ENCODE assay signal across 31 mouse cellular contexts in genomic region chr8:93235681-93236080, GRCm38 (mm10). TPM values are rescaled to one million over a fixed set of nuclear protein-coding genes. Genes with fewer than 3 reads are reported as not detected.
"Had no signal": no experiment of that assay in that cellular context is flagged by ENCODE, and none has a peak within 500 bp of the region (broad histone marks: within the 10 kb centered on the region; RNA-seq: fewer than 3 reads in every experiment).

No protein-coding gene starts in this region.

- DNase-seq: forebrain, postnatal 0 days; gastrocnemius, postnatal 14 days; gastrocnemius, postnatal 36 days; heart, adult 18-20 months; heart, postnatal 10 days; heart, postnatal 36 days; kidney, adult 18-20 months; kidney, postnatal 10 days; kidney, postnatal 25 days; liver had no signal

- H3K36me3 ChIP-seq: heart, embryonic 10.5 days; heart, embryonic 12.5 days; hindbrain, embryonic 13.5 days; hindbrain, embryonic 15.5 days; limb, embryonic 12.5 days; liver, embryonic 12.5 days had no signal

- H3K4me3 ChIP-seq: heart, embryonic 10.5 days; heart, embryonic 12.5 days; hindbrain, embryonic 13.5 days; hindbrain, embryonic 15.5 days; left cerebral cortex, adult 2 months; limb, embryonic 12.5 days; liver, embryonic 12.5 days had no signal

- H3K27ac ChIP-seq: heart, embryonic 10.5 days; hindbrain, embryonic 13.5 days; hindbrain, embryonic 15.5 days; hindbrain, postnatal 0 days; left cerebral cortex, adult 2 months; limb, embryonic 12.5 days; liver, embryonic 12.5 days; liver, embryonic 14.5 days had no signal

- H3K9me3 ChIP-seq: heart, embryonic 10.5 days; heart, embryonic 12.5 days; hindbrain, embryonic 13.5 days; hindbrain, embryonic 15.5 days; limb, embryonic 12.5 days; liver, embryonic 12.5 days had no signal

- ATAC-seq: forebrain, postnatal 0 days; hindbrain, postnatal 0 days; intestine, embryonic 16.5 days; liver, embryonic 12.5 days had no signal

- H3K4me2 ChIP-seq: heart, embryonic 12.5 days; hindbrain, embryonic 13.5 days; hindbrain, embryonic 15.5 days; limb, embryonic 12.5 days; liver, embryonic 12.5 days had no signal

- H3K9ac ChIP-seq: forebrain, postnatal 0 days; heart, embryonic 12.5 days; hindbrain, embryonic 13.5 days; hindbrain, embryonic 15.5 days; limb, embryonic 12.5 days; liver, embryonic 12.5 days; liver, embryonic 14.5 days had no signal

- H3K27me3 ChIP-seq: heart, embryonic 12.5 days; hindbrain, embryonic 13.5 days; hindbrain, embryonic 15.5 days; limb, embryonic 12.5 days; liver, embryonic 12.5 days had no signal

- H3K4me1 ChIP-seq: heart, embryonic 10.5 days; heart, embryonic 12.5 days; hindbrain, embryonic 13.5 days; hindbrain, embryonic 15.5 days; limb, embryonic 12.5 days; liver, embryonic 12.5 days had no signal

RNA-seq across cellular contexts. Expression of gene Ces1e, which starts 6.3 kb away (rescaled TPM):
- total RNA-seq: forebrain, postnatal 0 days; hematopoietic stem cell, adult 5-6 weeks; hindbrain, postnatal 0 days; layer of hippocampus, adult 18-20 months; layer of hippocampus, postnatal 10 days; layer of hippocampus, postnatal 25 days; left cerebral cortex, adult 2 months; left cerebral cortex, postnatal 14 days; left cerebral cortex, postnatal 36 days had no signal
- polyA plus RNA-seq: forebrain, postnatal 0 days; heart, embryonic 10.5 days; hindbrain, embryonic 11.5 days; hindbrain, embryonic 13.5 days; hindbrain, embryonic 15.5 days; hindbrain, postnatal 0 days; kidney, embryonic 14.5 days; limb, embryonic 12.5 days; limb, embryonic 14.5 days had no signal

RNA-seq across cellular contexts. Expression of gene Ces1d, which starts 38.0 kb away (rescaled TPM):
- total RNA-seq: forebrain, postnatal 0 days; hematopoietic stem cell, adult 5-6 weeks; hindbrain, postnatal 0 days; layer of hippocampus, postnatal 10 days; left cerebral cortex, adult 2 months; left cerebral cortex, postnatal 14 days; left cerebral cortex, postnatal 36 days had no signal
- polyA plus RNA-seq: heart, embryonic 12.5 days; hindbrain, embryonic 11.5 days had no signal

RNA-seq across cellular contexts. Expression of gene Ces1f, which starts 43.9 kb away (rescaled TPM):
- total RNA-seq: forebrain, postnatal 0 days; gastrocnemius, postnatal 14 days; hematopoietic stem cell, adult 5-6 weeks; hindbrain, postnatal 0 days; layer of hippocampus, adult 18-20 months; layer of hippocampus, postnatal 10 days; layer of hippocampus, postnatal 25 days; left cerebral cortex, adult 2 months; left cerebral cortex, postnatal 14 days; left cerebral cortex, postnatal 36 days had no signal
- polyA plus RNA-seq: forebrain, postnatal 0 days; heart, embryonic 10.5 days; heart, embryonic 12.5 days; heart, embryonic 14.5 days; hindbrain, embryonic 11.5 days; hindbrain, embryonic 13.5 days; hindbrain, embryonic 15.5 days; hindbrain, postnatal 0 days; intestine, embryonic 14.5 days; kidney, embryonic 14.5 days; limb, embryonic 12.5 days had no signal
